Mouse (Mus musculus) stomach, embryonic 15.5 days (tissue): Measurements from ENCODE around the gene Mgam. TPM values are rescaled to one million over a fixed set of nuclear protein-coding genes. Genes with fewer than 3 reads are reported as not detected.
"Not testable (repeated sequence)": the region's sequence is repeated elsewhere in the genome, so short reads cannot be mapped to it uniquely, and the experiment has no call there.

ENCODE experiments used
- ATAC-seq: fragments of 200-750 bp; cut with Nextera tagmentation; 2 replicates; pipeline ENCODE4 v1.8.0; 2017; ENCODE audit warnings: low read depth, moderate number of reproducible peaks, moderate TSS enrichment; ENCODE audit not compliant: insufficient read depth, low FRiP score
- H3K27ac ChIP-seq: fragments of 300-500 bp; sonication (generic); 2 replicates; pipeline ENCODE4 v1.5.1; 2015; ENCODE audit warnings: mild to moderate bottlenecking, inconsistent platforms
- H3K27me3 ChIP-seq: fragments of 300-500 bp; sonication (generic); replicated peaks from 2 replicates; pipeline ENCODE4 v1.6.1; 2015; ENCODE audit warnings: inconsistent platforms
- H3K36me3 ChIP-seq: fragments of 300-500 bp; sonication (generic); 2 replicates; pipeline ENCODE4 v1.6.1; 2015; ENCODE audit warnings: inconsistent platforms
- H3K4me1 ChIP-seq: fragments of 300-500 bp; sonication (generic); 2 replicates; pipeline ENCODE4 v1.6.1; 2015; ENCODE audit warnings: inconsistent platforms
- H3K4me2 ChIP-seq: fragments of 300-500 bp; sonication (generic); 2 replicates; pipeline ENCODE4 v1.6.1; 2015; ENCODE audit warnings: mild to moderate bottlenecking, inconsistent platforms
- H3K4me3 ChIP-seq: fragments of 300-500 bp; sonication (generic); replicated peaks from 2 replicates; pipeline ENCODE4 v1.5.1; 2015; ENCODE audit warnings: inconsistent platforms
- H3K9ac ChIP-seq: fragments of 300-500 bp; sonication (generic); 2 replicates; pipeline ENCODE4 v1.6.1; 2015; ENCODE audit warnings: inconsistent platforms
- H3K9me3 ChIP-seq: fragments of 300-500 bp; sonication (generic); 2 replicates; pipeline ENCODE4 v1.6.1; 2016; ENCODE audit warnings: inconsistent platforms
- WGBS: fragments of 180-500 bp; shearing (Covaris S2); methylation state at CpG from one replicate; pipeline ENCODE4 v1.1.7; 2015; 5-methylcytosine and 5-hydroxymethylcytosine counted together
- polyA plus RNA-seq: library from polyadenylated mRNA; unstranded; fragments of >200 nt; fragmentation: Nextera tagmentation; extraction: Ambion mirVana; gene quantifications from 2 replicates; pipeline ENCODE4 v1.2.1, GENCODE M21; 2015

The Mgam gene
- polyA plus RNA-seq: 5.4 and 6.6 TPM in 2 replicates

GRCm38 (mm10) chr6:40628406-40629000, at the start of gene Mgam:
Mgam (plus strand) TSS chr6:40628831.
- WGBS: 75% methylated on average over 8 of the region's 8 CpGs
- Histone ChIP-seq H3K9ac (no peak within 1 kb of the TSS), H3K4me2 (no peak within 1 kb of the TSS), H3K27me3 (no peaks in the 10 kb centered on the region), H3K4me1 (no peaks in the 10 kb centered on the region), H3K36me3 (no peaks in the 10 kb centered on the region), H3K4me3 (no peak within 1 kb of the TSS), H3K27ac (no peak within 1 kb of the TSS), H3K9me3 (no peaks in the 10 kb centered on the region)
- no peak for ATAC-seq

- Histone ChIP-seq H3K4me2 (no peak overlapping the region), H3K9ac (no peak overlapping the region), H3K9me3 (no peaks in the 10 kb centered on the region), H3K36me3 (no peaks in the 10 kb centered on the region), H3K27me3 (no peaks in the 10 kb centered on the region), H3K4me3 (no peak overlapping the region), H3K27ac (no peak overlapping the region), H3K4me1 (no peaks in the 10 kb centered on the region)
- ATAC-seq: no peak
- WGBS: 84% methylated on average over 6 of the region's 6 CpGs
Observed at GRCm38 (mm10) chr6:40584336-40584735, 44.3 kb upstream of the Mgam start.

GRCm38 (mm10) chr6:40585645-40586044, 43.0 kb upstream of the Mgam start, which contains the start of gene Clec5a:
Clec5a (minus strand) TSS chr6:40585821.
- 72% methylated on average over 5 of the region's 5 CpGs for WGBS

GRCm38 (mm10) chr6:40588346-40588745, 40.3 kb upstream of the Mgam start:
- no peak for ATAC-seq
- no peaks in the 10 kb centered on the region for H3K27me3 ChIP-seq

More at GRCm38 (mm10) chr6:40585645-40586044, 43.0 kb upstream of the Mgam start, which contains the start of gene Clec5a:
- no peaks in the 10 kb centered on the region for H3K4me1 ChIP-seq
- ATAC-seq: no peak
- no peaks in the 10 kb centered on the region for H3K9me3 ChIP-seq
- no peak within 1 kb of the TSS for H3K9ac ChIP-seq
- no peak within 1 kb of the TSS for H3K4me2 ChIP-seq
- no peaks in the 10 kb centered on the region for H3K27me3 ChIP-seq
- no peak within 1 kb of the TSS for H3K27ac ChIP-seq
- H3K4me3 ChIP-seq: no peak within 1 kb of the TSS
- no peaks in the 10 kb centered on the region for H3K36me3 ChIP-seq

GRCm38 (mm10) chr6:40594804-40595550, 33.7 kb upstream of the Mgam start:
- no peak overlapping the region for H3K4me3 ChIP-seq
- ATAC-seq: no peak
- H3K4me1 ChIP-seq: no peaks in the 10 kb centered on the region
- no peak overlapping the region for H3K4me2 ChIP-seq
- H3K27me3 ChIP-seq: no peaks in the 10 kb centered on the region
- 66% methylated on average over 3 of the region's 3 CpGs for WGBS
- H3K9me3 ChIP-seq: no peaks in the 10 kb centered on the region
- no peaks in the 10 kb centered on the region for H3K36me3 ChIP-seq
- H3K9ac ChIP-seq: no peak overlapping the region
- H3K27ac ChIP-seq: no peak overlapping the region

More at GRCm38 (mm10) chr6:40588346-40588745, 40.3 kb upstream of the Mgam start:
- Histone ChIP-seq H3K4me1 (no peaks in the 10 kb centered on the region), H3K4me2 (no peak overlapping the region), H3K36me3 (no peaks in the 10 kb centered on the region), H3K27ac (no peak overlapping the region), H3K9ac (no peak overlapping the region), H3K9me3 (no peaks in the 10 kb centered on the region), H3K4me3 (no peak overlapping the region)
- WGBS: 89% methylated on average over 2 of the region's 2 CpGs

- not testable (repeated sequence) for H3K4me1 ChIP-seq, H3K4me3 ChIP-seq, H3K36me3 ChIP-seq, H3K9ac ChIP-seq, H3K4me2 ChIP-seq, ATAC-seq, H3K27me3 ChIP-seq, H3K27ac ChIP-seq, H3K9me3 ChIP-seq
- 37% methylated on average over 4 of the region's 4 CpGs for WGBS
Observed at GRCm38 (mm10) chr6:40598546-40598945, 30.1 kb upstream of the Mgam start.

GRCm38 (mm10) chr6:40607431-40607830, 21.2 kb upstream of the Mgam start:
- Histone ChIP-seq H3K4me1 (no peaks in the 10 kb centered on the region), H3K4me3 (no peak overlapping the region), H3K27ac (no peak overlapping the region), H3K4me2 (no peak overlapping the region), H3K36me3 (no peaks in the 10 kb centered on the region), H3K9me3 (no peaks in the 10 kb centered on the region), H3K9ac (no peak overlapping the region), H3K27me3 (no peaks in the 10 kb centered on the region)
- ATAC-seq: no peak

GRCm38 (mm10) chr6:40610244-40610643, 18.4 kb upstream of the Mgam start:
- H3K4me2 ChIP-seq: no peak overlapping the region
- WGBS: 61% methylated on average over 8 of the region's 8 CpGs
- no peaks in the 10 kb centered on the region for H3K36me3 ChIP-seq
- H3K9ac ChIP-seq: no peak overlapping the region
- H3K27me3 ChIP-seq: no peaks in the 10 kb centered on the region
- no peaks in the 10 kb centered on the region for H3K9me3 ChIP-seq
- H3K4me1 ChIP-seq: no peaks in the 10 kb centered on the region
- no peak overlapping the region for H3K4me3 ChIP-seq
- no peak overlapping the region for H3K27ac ChIP-seq
- ATAC-seq: no peak

GRCm38 (mm10) chr6:40613260-40613852, 15.3 kb upstream of the Mgam start, which contains the start of gene Tas2r138:
Tas2r138 (minus strand) TSS chr6:40613310.
- 77% methylated on average over 4 of the region's 4 CpGs for WGBS
- Histone ChIP-seq H3K4me3 (no peak within 1 kb of the TSS), H3K4me1 (no peaks in the 10 kb centered on the region), H3K27me3 (no peaks in the 10 kb centered on the region), H3K4me2 (no peak within 1 kb of the TSS), H3K27ac (no peak within 1 kb of the TSS), H3K9me3 (no peaks in the 10 kb centered on the region), H3K36me3 (no peaks in the 10 kb centered on the region), H3K9ac (no peak within 1 kb of the TSS)
- ATAC-seq: no peak

- Histone ChIP-seq H3K27ac (no peak overlapping the region), H3K36me3 (no peaks in the 10 kb centered on the region), H3K4me3 (no peak overlapping the region), H3K4me2 (no peak overlapping the region), H3K27me3 (no peaks in the 10 kb centered on the region), H3K9me3 (no peaks in the 10 kb centered on the region), H3K9ac (no peak overlapping the region), H3K4me1 (no peaks in the 10 kb centered on the region)
- no peak for ATAC-seq
- 14% methylated on average over 2 of the region's 2 CpGs for WGBS
Observed at GRCm38 (mm10) chr6:40617965-40618364, 10.7 kb upstream of the Mgam start.

GRCm38 (mm10) chr6:40626111-40626510, 2.5 kb upstream of the Mgam start:
- H3K9me3 ChIP-seq: no peaks in the 10 kb centered on the region
- H3K4me3 ChIP-seq: no peak overlapping the region
- H3K4me1 ChIP-seq: no peaks in the 10 kb centered on the region
- no peak overlapping the region for H3K27ac ChIP-seq
- H3K36me3 ChIP-seq: no peaks in the 10 kb centered on the region
- no peak; the same call in 1 of the 2 replicates for ATAC-seq
- no peak overlapping the region for H3K9ac ChIP-seq
- H3K4me2 ChIP-seq: no peak overlapping the region
- H3K27me3 ChIP-seq: no peaks in the 10 kb centered on the region
- 23% methylated on average over 1 of the region's 1 CpGs for WGBS

- Histone ChIP-seq H3K4me2 (no peak overlapping the region), H3K4me3 (no peak overlapping the region)
- ATAC-seq: no peak; the same call in 1 of the 2 replicates
Observed at GRCm38 (mm10) chr6:40634640-40635071, 6.0 kb downstream of the Mgam start.

More at GRCm38 (mm10) chr6:40634640-40635071, 6.0 kb downstream of the Mgam start:
- WGBS: 61% methylated on average over 1 of the region's 1 CpGs
- Histone ChIP-seq H3K27me3 (no peaks in the 10 kb centered on the region), H3K27ac (no peak overlapping the region), H3K9me3 (no peaks in the 10 kb centered on the region), H3K4me1 (no peaks in the 10 kb centered on the region), H3K9ac (no peak overlapping the region), H3K36me3 (no peaks in the 10 kb centered on the region)
